Mouse (Mus musculus): ENCODE results near the gene Golt1a.
"Not testable (repeated sequence)": the region's sequence is repeated elsewhere in the genome, so short reads cannot be mapped to it uniquely, and the experiment has no call there.

Gene Golt1a

DNA sequence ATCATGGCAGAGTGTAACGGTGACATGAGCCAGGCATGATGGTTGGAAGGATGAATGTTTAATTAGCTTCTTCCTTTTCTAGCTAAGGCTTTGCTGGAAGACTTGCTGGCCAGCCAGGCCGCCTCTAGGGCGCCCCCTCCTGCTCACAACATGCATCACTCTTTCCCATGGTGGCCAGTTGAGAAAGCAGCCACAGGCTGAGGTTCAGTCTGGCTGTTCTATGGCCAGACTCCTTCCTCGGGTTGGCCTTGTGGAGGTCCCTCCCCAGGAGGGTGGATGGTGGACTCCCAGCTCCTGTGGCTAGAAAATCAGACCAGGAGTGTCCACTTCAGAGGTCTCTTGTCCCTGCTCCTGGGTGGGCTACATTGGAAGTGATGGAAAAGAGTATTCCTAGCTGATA, 2.8 kb upstream of the Golt1a start:
- no peak for DNase-seq (ENCODE audit: low spot score)

DNA sequence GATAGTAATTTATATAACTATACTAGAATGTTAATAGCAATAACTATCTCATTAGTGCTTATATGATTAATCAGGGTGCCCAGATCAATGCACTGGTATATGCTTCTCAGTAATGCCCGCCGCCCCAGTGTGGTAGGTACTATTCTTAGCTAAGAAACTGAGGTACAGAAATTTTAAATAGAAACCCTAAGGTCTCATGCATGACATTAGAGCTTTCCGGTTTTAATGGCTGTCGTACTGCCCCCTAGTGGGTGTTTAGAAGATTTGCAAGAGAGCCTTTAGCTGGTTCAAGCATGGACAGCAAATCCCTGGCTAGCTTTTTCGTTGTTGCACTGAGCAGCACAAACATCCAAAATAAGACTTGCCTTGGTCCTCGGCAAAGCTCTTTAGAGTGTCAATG, 2.3 kb upstream of the Golt1a start:
- DNase-seq (ENCODE audit: low spot score): no peak

DNA sequence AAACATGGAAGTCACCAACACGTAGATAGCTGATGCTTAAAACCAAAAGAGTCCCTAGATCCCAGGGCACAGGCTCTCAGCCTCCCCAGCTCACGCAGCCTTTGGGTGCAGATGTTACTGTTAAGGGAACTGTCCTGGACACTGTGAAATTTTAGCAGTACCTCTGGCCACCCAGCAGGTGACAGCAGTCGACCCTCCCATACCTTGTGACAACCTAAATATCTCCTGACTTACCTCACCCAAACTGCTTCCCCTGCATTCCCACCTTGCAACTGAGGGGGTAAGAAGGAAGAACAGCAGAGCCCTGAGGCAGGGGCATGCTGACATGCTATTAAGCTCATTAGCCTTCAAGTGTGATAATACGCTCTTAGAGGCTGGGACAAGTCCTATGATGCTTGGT, 1.6 kb downstream of the Golt1a start:
- DNase-seq (ENCODE audit: low spot score): no peak

DNA sequence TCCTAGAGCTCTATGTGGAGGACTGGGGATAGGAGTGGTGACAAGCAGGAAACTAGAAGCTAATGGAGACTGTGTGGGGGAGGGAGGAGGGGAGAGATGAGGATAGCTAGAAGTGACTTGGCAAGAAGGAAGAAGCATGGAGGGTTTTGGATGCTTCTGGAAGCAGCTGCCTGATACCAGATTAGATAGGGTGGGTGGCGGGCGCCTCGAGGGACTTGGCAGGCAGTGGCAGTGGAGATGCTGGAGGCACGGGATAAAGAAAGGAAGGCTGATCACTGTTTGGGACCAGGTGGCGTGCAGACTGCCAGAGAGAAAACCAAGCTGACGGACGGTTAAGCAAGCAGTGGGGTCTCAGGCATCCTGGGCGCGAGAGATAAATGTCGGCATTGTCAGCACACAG, 2.3 kb downstream of the Golt1a start:
- DNase-seq (ENCODE audit: low spot score): no peak

DNA sequence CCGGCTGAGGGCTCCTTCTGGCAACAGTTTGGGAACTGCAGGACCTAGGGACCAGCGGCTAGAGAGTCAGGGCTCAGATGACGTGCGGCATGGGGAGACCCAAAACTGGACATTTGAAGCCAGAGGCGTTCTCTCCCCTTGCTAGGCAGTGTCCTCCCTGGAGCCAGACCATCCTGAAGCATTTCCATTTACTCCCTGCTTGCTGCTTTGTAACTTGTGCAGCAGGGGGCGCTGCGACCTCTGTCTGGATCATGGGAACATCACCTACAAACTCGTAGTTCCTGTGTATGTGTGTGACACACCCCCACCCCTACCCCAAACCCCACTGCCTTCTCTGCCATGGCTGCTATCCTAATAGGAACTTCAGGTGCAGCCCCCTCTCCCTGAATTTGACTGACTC, 4.8 kb downstream of the Golt1a start:
- DNase-seq (ENCODE audit: low spot score): no peak

DNA sequence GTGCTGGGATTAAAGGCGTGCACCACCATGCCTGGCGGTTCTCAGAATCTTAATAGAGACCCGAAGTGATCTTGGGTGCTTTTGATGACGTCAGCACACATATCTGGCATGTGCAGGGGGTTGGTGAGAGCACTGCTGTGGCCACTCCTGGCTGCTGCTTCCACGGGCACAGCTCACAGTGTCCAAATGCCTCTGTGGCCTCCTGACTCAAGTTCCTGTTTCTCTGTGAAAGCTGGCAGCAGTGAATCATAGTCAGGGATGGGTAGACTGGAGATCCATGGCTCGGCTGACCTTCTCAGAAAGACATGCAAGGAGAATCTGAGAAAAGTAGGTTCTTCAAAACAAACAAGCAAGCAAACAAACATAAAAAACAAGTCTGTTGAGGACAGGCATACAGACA, 6.2 kb downstream of the Golt1a start:
- DNase-seq (ENCODE audit: low spot score): no peak

DNA sequence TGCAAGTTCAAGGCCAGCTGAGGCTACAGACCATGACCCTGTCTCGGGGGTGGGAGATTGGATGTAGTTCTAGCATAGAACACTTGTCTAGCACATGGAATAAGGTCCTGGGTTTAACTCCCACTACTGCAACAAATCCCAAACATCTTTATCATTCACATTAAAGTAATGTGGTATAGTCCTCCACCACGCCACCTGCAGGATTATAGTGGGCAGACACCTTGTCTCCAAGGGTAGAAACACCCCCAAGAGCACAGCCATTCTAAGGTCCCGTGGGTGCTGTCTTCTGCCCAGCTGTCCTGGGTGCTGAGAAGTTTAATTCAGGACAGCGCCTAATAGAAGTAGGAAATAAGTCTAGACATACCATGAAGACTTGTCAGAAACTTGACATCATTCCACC, 7.0 kb downstream of the Golt1a start:
- DNase-seq (ENCODE audit: low spot score): no peak

- DNase-seq (ENCODE audit: low spot score): no peak
Measured at GRCm38 (mm10) chr1:133317149-133317548, 7.5 kb downstream of the Golt1a start.

DNA sequence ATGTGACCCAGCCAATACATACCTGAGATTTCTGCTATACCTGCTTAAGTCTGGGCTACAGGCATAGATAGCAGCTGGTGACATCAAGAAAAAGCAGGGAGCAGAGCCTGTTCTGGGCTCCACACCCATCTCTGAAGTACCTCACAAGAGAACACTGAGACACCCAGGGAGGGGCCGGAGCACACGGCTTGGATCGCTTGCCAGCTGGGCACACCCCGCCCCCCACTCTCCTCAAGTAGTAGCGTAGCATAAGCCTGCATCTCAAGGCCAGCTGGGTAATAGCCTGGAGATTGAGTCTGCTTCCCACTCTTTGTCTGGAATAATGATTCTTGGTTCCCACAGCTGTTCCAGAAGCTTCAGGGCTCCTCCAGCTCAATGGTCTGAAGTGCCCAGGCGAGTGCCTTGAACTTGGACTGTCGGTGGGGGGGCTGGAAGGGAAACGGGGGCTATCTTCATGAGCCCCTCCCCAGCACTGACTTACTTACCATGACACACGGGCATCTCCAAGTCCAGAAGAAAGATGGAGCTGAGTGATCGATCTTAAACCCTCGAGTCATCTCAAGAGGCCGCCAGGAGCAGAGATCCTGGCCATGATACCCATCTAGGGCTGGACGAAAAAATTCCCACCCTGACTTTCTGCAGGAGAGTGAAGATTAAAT, 11.8 kb downstream of the Golt1a start, which contains the start of gene Kiss1:
TSS of gene Kiss1 (plus strand) at position 609 of the 659 bp plus-strand sequence.
- no peak for DNase-seq (ENCODE audit: low spot score)

DNA sequence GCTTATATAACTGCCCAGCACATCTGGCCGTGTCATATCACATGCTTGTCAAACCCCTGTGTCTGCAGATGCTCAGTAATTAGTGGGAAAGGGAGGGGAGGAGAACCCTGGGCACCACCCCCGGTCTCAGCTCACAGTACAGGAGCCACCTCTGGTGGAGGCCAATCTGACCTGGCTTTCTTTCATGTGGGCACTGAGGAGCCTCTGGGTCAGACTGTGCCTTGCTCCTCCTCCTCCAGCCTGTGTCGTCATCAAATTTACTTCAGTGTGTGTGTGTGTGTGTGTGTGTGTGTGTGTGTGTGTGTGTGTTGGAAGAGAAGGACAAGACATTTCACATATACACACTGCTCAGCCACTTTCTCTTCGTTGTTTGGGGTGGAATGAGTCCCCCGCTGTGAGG, 13.7 kb downstream of the Golt1a start:
- no peak for DNase-seq (ENCODE audit: low spot score)

DNA sequence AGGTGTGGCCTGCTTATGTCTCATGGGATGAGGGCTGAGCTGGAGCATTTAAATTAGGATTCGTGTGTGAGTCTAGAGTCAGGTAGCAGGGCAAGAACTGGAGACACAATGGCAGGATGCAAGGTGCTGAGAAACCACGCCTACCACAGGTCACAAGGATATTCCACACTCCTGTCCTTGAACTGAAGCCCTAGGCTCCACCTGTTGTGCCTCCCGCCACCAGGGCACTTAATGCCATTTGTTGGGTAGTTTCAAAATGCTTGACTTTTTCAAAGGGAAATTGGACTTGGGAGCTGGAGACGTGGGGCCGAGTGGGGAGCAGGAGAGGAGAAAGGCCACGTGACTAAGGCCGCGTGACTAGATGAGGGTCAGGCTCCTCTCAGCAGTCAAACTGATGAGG, 16.4 kb downstream of the Golt1a start:
- DNase-seq (ENCODE audit: low spot score): no peak

- DNase-seq (ENCODE audit: low spot score): no peak
Measured at GRCm38 (mm10) chr1:133327094-133327493, 17.5 kb downstream of the Golt1a start.

DNA sequence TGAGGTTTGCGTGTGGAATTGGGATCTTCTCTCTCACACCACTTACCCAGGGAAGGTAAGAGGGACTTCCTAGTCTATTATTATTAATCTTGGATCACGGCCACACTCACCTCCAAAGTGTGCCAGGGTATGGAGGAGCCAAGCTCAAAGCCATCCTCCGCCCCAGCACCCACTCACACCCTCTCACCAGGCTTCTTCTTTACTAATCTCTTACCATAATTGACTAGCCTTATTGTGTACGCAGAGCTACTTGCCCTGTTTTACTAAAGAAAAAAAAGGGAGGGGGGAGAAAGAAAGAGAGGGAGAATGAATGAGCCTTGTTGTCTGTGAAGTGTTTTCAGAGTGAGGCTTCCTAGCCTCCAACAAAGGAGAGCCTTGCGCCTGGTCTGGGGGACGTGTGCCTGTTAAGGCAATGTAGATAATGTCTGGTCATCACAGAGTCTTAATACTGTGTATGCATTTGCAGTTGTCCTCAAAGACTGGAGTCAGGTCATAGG, 18.7 kb downstream of the Golt1a start:
- no peak for DNase-seq (ENCODE audit: low spot score)

DNA sequence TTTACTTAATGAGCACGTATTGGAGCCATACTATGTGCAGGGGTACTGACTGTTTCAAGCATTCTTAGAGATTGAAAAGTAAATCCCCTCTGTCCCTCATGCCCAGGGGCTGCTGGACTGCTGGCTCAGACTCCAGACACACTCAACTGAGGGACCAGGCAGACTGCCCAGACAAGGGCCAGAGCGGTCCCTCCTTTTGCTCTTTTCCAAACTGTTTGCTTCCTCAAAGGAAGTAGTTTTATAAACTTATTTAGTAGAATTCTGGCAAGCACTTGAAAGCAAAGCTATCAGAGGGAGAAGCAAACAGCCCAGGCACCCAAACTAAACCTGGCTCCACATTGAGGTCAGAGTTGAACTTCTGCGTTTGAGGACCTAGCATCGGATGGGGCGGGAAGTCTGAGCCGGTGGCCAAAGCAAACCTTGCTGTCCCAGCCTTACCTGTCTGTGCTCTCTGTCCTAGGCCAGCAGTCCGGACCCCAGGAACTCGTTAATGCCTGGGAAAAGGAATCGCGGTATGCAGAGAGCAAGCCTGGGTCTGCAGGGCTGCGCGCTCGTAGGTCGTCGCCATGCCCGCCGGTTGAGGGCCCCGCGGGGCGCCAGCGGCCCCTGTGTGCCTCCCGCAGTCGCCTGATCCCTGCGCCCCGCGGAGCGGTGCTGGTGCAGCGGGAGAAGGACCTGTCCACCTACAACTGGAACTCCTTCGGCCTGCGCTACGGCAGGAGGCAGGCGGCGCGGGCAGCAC, 19.5 kb downstream of the Golt1a start:
- no peak for DNase-seq (ENCODE audit: low spot score)

DNA sequence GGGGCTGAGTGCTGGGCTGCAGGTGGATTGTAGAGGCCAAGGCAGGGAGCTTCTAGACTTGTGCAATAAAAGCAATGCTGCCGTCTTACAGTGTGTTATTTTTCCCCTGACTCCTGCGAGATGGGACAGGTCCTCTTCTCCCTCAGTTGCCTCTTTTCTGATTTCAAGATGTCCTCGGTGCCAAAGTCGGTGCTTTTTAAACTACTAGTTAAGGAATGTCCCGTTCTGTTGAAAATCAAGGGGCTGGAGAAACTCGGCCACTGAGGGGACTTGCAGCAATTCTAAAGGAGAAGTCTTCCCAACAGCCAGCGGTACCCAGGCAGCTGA, 20.0 kb downstream of the Golt1a start:
- DNase-seq (ENCODE audit: low spot score): no peak

GRCm38 (mm10) chr1:133331142-133331541, 21.5 kb downstream of the Golt1a start:
- DNase-seq (ENCODE audit: low spot score): no peak

GRCm38 (mm10) chr1:133332656-133333430, 23.2 kb downstream of the Golt1a start:
- no peak for DNase-seq (ENCODE audit: low spot score)

GRCm38 (mm10) chr1:133333937-133334336, 24.3 kb downstream of the Golt1a start:
- no peak for DNase-seq (ENCODE audit: low spot score)

GRCm38 (mm10) chr1:133340403-133340802, 30.8 kb downstream of the Golt1a start:
- DNase-seq (ENCODE audit: low spot score): not testable (repeated sequence)

- DNase-seq (ENCODE audit: low spot score): no peak
Measured at GRCm38 (mm10) chr1:133344357-133344756, 34.8 kb downstream of the Golt1a start.

DNA sequence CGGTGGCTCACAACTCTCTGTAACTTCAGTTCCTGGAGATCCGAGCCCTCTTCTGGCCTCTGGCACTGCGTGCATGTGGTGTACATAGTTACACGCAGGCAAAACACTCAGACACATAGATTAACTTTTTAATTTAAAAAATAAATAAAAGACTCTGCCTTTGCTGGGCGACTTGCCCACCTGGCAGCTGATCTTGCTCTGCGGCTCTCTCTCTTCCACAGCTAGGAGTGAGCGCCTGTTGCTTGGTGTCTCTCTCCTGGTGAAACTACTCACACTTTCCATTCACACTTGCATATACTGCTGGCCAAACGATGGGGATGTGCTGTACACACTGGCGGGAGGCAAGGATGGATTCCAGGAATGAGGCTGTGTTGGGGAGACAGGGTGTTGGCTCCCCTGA, 36.9 kb downstream of the Golt1a start:
- DNase-seq (ENCODE audit: low spot score): no peak

DNA sequence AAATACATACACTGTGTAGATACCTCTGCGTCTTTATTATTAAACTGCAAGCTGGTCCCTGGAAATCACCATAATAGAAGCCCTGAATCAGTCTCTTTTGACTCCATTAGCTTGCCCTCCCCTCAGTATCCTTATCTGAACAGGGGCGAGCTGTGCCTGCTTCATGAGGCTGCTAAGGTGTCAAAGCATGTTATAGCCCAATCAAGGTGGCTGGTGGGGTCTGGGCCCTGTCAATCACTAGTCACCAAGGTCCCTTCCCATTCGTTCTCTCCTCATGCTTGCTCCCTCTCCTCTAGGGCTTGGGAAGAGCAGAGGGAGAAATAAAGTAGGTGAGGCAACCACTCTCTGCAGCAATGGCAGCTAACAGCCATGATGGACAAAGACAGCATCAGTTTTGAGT, 37.6 kb downstream of the Golt1a start:
- no peak for DNase-seq (ENCODE audit: low spot score)

All from urinary bladder, postnatal 10 days (tissue).